Comparison of ENCODE assay signal across 31 mouse cellular contexts in genomic region chr1:157328068-157328467, GRCm38 (mm10).
"Had no signal": no experiment of that assay in that cellular context is flagged by ENCODE, and none has a peak within 500 bp of the region (broad histone marks: within the 10 kb centered on the region; RNA-seq: fewer than 3 reads in every experiment).

No protein-coding gene starts in this region.

- DNase-seq: heart, postnatal 10 days; heart, postnatal 14 days; heart, postnatal 36 days; heart, postnatal 4 days; kidney, adult 11 months; kidney, adult 18-20 months; kidney, adult 2 months; kidney, adult 8-10 months; kidney, adult 9 months; kidney, postnatal 10 days; kidney, postnatal 14 days; kidney, postnatal 25 days; kidney, postnatal 36 days; kidney, postnatal 4 days; layer of hippocampus, adult 9-11 months; layer of hippocampus, postnatal 36 days had no signal

- H3K9ac ChIP-seq: heart, embryonic 12.5 days; heart, embryonic 13.5 days; heart, embryonic 15.5 days; hindbrain, embryonic 12.5 days; hindbrain, embryonic 13.5 days; hindbrain, embryonic 14.5 days; hindbrain, embryonic 15.5 days; intestine, embryonic 15.5 days; kidney, embryonic 15.5 days had no signal

- H3K36me3 ChIP-seq: heart, embryonic 12.5 days; heart, embryonic 13.5 days; heart, embryonic 15.5 days; hindbrain, embryonic 10.5 days; hindbrain, embryonic 12.5 days; hindbrain, embryonic 13.5 days; hindbrain, embryonic 15.5 days; intestine, embryonic 15.5 days; kidney, embryonic 15.5 days had no signal

- H3K27me3 ChIP-seq: heart, embryonic 12.5 days; heart, embryonic 13.5 days; heart, embryonic 15.5 days; hindbrain, embryonic 12.5 days; hindbrain, embryonic 13.5 days; hindbrain, embryonic 15.5 days; intestine, embryonic 15.5 days; kidney, embryonic 15.5 days had no signal

- H3K4me1 ChIP-seq: heart, embryonic 12.5 days; heart, embryonic 13.5 days; heart, embryonic 15.5 days; hindbrain, embryonic 12.5 days; hindbrain, embryonic 15.5 days; intestine, embryonic 15.5 days had no signal

- H3K4me3 ChIP-seq: heart, embryonic 12.5 days; heart, embryonic 13.5 days; heart, embryonic 15.5 days; hindbrain, embryonic 10.5 days; hindbrain, embryonic 12.5 days; hindbrain, embryonic 13.5 days; hindbrain, embryonic 15.5 days; intestine, embryonic 15.5 days; kidney, embryonic 15.5 days; layer of hippocampus, adult 2 months; left cerebral cortex, adult 2 months had no signal

- H3K9me3 ChIP-seq: heart, embryonic 12.5 days; heart, embryonic 13.5 days; heart, embryonic 15.5 days; hindbrain, embryonic 10.5 days; hindbrain, embryonic 12.5 days; hindbrain, embryonic 13.5 days; hindbrain, embryonic 15.5 days; intestine, embryonic 15.5 days; kidney, embryonic 15.5 days had no signal

- H3K27ac ChIP-seq: heart, embryonic 13.5 days; heart, embryonic 15.5 days; hindbrain, embryonic 10.5 days; hindbrain, embryonic 12.5 days; hindbrain, embryonic 13.5 days; hindbrain, embryonic 14.5 days; hindbrain, embryonic 15.5 days; hindbrain, postnatal 0 days; intestine, embryonic 15.5 days; kidney, embryonic 15.5 days; kidney, postnatal 0 days; layer of hippocampus, adult 2 months; left cerebral cortex, adult 2 months had no signal

- H3K4me2 ChIP-seq: heart, embryonic 11.5 days; heart, embryonic 12.5 days; heart, embryonic 13.5 days; heart, embryonic 15.5 days; hindbrain, embryonic 12.5 days; hindbrain, embryonic 13.5 days; hindbrain, embryonic 14.5 days; hindbrain, embryonic 15.5 days; intestine, embryonic 15.5 days; kidney, embryonic 15.5 days had no signal
